Mouse (Mus musculus) cerebellum, adult (tissue): Measurements from ENCODE around the gene Fancd2.

Source experiments
- ATAC-seq: cut with Nextera tagmentation; 2 replicates; pipeline ENCODE4 v1.9.2; 2017; ENCODE audit warnings: mild to moderate bottlenecking, moderate library complexity, mixed read lengths; ENCODE audit not compliant: insufficient number of reproducible peaks, low FRiP score, low TSS enrichment

Gene Fancd2

DNA sequence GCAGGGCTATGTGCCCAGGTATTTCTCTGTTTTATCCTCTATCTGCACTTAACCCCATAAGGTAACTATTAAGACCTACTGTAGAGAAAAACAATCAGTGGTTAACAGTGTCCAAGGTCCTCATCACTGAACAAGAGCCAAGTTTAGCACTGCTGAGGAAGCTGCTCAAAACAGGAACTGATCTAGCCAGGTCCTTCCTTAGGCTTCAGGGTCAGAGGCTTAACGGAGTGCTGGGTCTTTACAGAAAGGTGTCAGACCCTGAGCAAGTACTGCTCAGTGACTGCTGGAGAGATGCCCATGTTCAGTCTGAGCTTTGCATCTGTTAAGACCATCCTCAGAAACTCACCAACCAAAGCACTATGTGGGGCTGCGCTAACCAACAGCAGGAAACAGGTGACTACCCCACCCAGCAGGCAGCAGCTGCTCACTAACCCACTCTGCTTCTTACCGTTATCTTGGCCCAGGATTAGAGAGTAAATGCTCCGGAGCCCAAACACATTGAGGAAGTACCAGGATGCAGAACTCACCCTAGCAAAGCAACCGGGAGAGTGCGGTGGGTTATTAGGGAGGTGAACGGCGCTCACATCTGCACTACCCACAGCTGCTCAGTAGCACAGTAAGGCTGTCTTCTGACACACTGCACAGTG lies 13.9 kb upstream of the Fancd2 start:
- no peak for ATAC-seq

- no peak for ATAC-seq
Measured at GRCm38 (mm10) chr6:113522310-113522709, 9.2 kb upstream of the Fancd2 start.

DNA sequence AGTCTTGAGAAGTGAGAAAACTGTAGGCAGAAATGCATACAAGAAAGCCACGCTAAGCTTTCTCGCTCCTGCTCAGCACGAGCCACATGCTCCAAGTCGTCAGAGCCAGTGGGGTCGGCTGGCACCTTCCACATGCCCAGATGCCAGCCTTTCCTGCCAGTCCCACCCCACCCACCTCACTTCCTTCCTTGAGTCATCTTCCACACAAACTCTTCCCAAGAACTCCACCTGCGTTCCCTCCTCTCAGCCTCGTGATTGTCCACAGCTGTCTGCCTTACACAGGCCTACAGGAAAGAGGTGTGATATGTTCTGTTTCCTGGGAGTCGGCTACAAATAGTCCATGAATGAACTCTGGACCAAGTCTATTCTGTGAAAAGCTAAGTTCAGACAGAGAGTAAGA lies 8.1 kb upstream of the Fancd2 start:
- no peak for ATAC-seq

- ATAC-seq: no peak
Measured at GRCm38 (mm10) chr6:113531840-113532404, 440 bp downstream of the Fancd2 start.

DNA sequence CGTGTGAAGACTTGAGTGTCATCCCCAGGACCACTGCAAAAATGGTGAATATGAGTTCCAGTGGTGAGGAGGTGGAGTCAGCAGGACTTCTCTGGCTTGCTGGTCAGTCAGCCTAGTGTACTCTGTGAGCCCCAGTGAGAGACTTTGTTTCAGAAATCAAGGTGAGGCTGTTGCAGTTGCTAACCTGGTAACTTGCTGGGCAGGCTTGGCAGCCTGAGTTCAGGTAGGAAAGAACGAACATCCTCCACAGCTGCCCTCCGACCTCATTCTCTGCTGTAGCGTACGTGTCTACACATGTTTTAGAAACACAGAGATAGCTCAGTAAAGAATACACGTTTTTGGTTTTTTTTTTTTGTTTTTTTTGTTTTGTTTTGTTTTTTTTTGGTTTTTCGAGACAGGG lies 3.4 kb downstream of the Fancd2 start:
- ATAC-seq: no peak

DNA sequence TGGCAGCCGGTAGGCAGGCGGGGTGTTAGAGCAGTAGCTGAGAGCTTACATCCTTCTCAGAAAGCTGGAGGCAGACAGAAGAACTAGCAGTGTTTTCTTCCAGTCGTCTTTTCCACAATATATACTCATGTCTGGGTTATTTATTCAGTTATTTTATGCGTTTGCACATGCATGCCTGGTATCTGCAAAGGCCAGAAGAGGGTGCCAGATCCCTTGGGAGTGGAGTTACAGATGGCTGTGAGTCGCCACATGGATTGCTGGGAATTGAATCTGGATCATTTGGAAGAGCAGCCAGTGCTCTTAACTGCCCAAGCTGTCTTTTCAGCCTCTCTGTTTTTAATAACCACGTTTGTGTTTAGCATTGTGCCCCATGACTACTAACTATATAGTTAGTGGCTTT lies 10.1 kb downstream of the Fancd2 start:
- ATAC-seq: no peak

GRCm38 (mm10) chr6:113543906-113544481 lies 12.5 kb downstream of the Fancd2 start:
- ATAC-seq: no peak

- ATAC-seq: no peak
Measured at GRCm38 (mm10) chr6:113559736-113560135, 28.3 kb downstream of the Fancd2 start.

- no peak for ATAC-seq
Measured at GRCm38 (mm10) chr6:113564557-113564956, 33.1 kb downstream of the Fancd2 start.

GRCm38 (mm10) chr6:113576044-113576443 lies 44.6 kb downstream of the Fancd2 start:
- ATAC-seq: no peak

DNA sequence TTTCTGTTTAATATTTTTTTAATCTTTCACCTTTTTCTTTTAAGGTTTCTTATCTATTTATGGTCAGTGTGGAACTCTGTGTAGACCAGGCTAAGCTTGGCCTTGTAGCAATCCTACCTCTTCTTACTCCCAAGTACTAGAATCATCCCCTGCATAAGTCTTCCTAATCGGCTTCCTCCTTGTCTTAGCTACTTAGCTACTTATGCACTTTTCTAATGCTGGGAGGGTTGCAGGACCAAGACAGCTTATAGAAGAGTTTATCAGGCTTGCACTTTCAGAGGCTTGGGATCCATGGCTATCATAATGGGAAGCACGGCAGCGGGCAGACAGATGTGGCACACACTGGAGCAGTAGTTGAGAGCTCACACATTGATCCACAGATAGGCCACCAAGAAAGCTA lies 47.8 kb downstream of the Fancd2 start:
- ATAC-seq: no peak

GRCm38 (mm10) chr6:113583023-113583422 lies 51.5 kb downstream of the Fancd2 start:
- no peak for ATAC-seq

GRCm38 (mm10) chr6:113585065-113585464 lies 53.6 kb downstream of the Fancd2 start:
- no peak for ATAC-seq

GRCm38 (mm10) chr6:113586466-113587183 lies 55.1 kb downstream of the Fancd2 start:
- no peak for ATAC-seq

GRCm38 (mm10) chr6:113592637-113593036 lies 61.2 kb downstream of the Fancd2 start:
- ATAC-seq: no peak

DNA sequence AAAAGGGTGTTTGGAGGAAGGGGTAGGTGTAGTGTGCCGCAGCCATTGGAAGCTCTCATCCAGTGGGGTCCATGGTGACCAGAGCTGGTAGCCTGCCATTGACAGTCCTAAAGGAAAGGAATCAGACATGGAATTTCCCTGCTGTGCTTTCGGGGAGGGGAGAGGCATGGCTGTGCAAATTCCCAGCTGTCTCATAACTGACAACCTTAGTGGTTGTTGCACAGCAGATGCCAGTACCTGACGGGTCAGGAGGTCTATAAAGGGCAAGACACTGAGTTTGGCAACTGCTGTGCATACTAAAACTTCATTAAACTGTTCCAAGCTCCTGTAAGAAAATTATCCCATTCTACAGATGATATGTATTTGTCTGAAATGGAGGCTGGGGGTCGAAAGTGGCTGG lies 66.5 kb downstream of the Fancd2 start:
- ATAC-seq: no peak

DNA sequence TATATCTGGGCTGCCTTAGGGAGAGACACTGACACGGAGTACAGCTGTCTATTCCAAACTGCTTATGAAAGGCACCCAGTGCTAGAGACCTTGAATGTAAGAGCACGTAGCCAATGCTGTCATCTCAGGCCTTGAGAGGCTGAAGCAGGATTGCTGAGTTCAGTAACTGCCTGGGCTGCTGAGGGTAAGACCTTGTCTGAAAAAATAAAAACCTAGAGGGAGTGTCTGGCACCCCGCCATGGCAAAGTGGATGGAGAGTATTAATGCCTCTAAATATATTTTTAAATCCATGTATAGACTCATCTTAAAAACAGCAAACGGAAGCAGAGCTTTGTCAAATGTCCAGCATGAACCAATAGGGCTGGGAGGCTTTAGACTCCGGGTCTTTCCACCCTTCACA lies 68.4 kb downstream of the Fancd2 start:
- ATAC-seq: no peak

- ATAC-seq: no peak
Measured at GRCm38 (mm10) chr6:113600543-113601139, 69.2 kb downstream of the Fancd2 start, which contains the start of gene Fancd2os. Gene Fancd2os (minus strand): TSS chr6:113600715.

GRCm38 (mm10) chr6:113602821-113603220 lies 71.3 kb downstream of the Fancd2 start:
- no peak for ATAC-seq

GRCm38 (mm10) chr6:113603993-113604392 lies 72.5 kb downstream of the Fancd2 start:
- no peak for ATAC-seq
